Mouse (Mus musculus) erythroblast, adult 5-6 weeks (primary cell): ENCODE results near the gene Zbtb33. TPM values are rescaled to one million over a fixed set of nuclear protein-coding genes. Genes with fewer than 3 reads are reported as not detected.

Source experiments
- total RNA-seq, 2 experiments: library from RNA; stranded (forward) in 1 of 2; stranded (reverse) in 1 of 2; fragments of 150-400 nt in 1 of 2; fragments of 200-764, 138-1000 nt in 1 of 2; gene quantifications; 2 replicates each; pipeline versions ENCODE4 v1.2.3 to v1.2.4; 2015 to 2017; ENCODE audit warnings: low replicate concordance in 2 of 2

The Zbtb33 gene
- total RNA-seq, 2 experiments from 2014 or later = 3.7 to 7.9 TPM

Other genes with a start within 250 kb of the Zbtb33 start
- not detected in 2 replicates for gene Btg1-ps1, start 171.0 kb upstream of the Zbtb33 start, total RNA-seq (2015; ENCODE audit: low replicate concordance)
- not detected in 2 replicates for gene Btg1-ps1, start 171.0 kb upstream of the Zbtb33 start, total RNA-seq (2017; ENCODE audit: low replicate concordance)
- gene Btg1-ps2, start 146.7 kb upstream of the Zbtb33 start, total RNA-seq (2015; ENCODE audit: low replicate concordance) = not detected in 2 replicates
- not detected in 2 replicates for gene Btg1-ps2, start 146.7 kb upstream of the Zbtb33 start, total RNA-seq (2017; ENCODE audit: low replicate concordance)
- gene Rhox10, start 123.3 kb upstream of the Zbtb33 start, total RNA-seq (2015; ENCODE audit: low replicate concordance) = not detected in 2 replicates
- gene Rhox10, start 123.3 kb upstream of the Zbtb33 start, total RNA-seq (2017; ENCODE audit: low replicate concordance) = not detected in 2 replicates
- not detected in 2 replicates for gene Rhox11, start 104.7 kb upstream of the Zbtb33 start, total RNA-seq (2015; ENCODE audit: low replicate concordance)
- gene Rhox11, start 104.7 kb upstream of the Zbtb33 start, total RNA-seq (2017; ENCODE audit: low replicate concordance) = not detected in 2 replicates
- not detected in 2 replicates for gene Rhox12, start 78.9 kb upstream of the Zbtb33 start, total RNA-seq (2015; ENCODE audit: low replicate concordance)
- gene Rhox12, start 78.9 kb upstream of the Zbtb33 start, total RNA-seq (2017; ENCODE audit: low replicate concordance) = not detected in 2 replicates
- not detected in 2 replicates for gene Rhox13, start 68.6 kb upstream of the Zbtb33 start, total RNA-seq (2015; ENCODE audit: low replicate concordance)
- not detected in 2 replicates for gene Rhox13, start 68.6 kb upstream of the Zbtb33 start, total RNA-seq (2017; ENCODE audit: low replicate concordance)
- gene Tmem255a, start 62.6 kb downstream of the Zbtb33 start, total RNA-seq (2015; ENCODE audit: low replicate concordance) = not detected in 2 replicates
- 0.98 TPM in 1 of 2 replicates, not detected in the other for gene Tmem255a, start 62.6 kb downstream of the Zbtb33 start, total RNA-seq (2017; ENCODE audit: low replicate concordance)
- gene Atp1b4, start 126.4 kb downstream of the Zbtb33 start, total RNA-seq (2015; ENCODE audit: low replicate concordance) = not detected in 2 replicates
- gene Atp1b4, start 126.4 kb downstream of the Zbtb33 start, total RNA-seq (2017; ENCODE audit: low replicate concordance) = 0.42 TPM in 1 of 2 replicates, not detected in the other